Mouse (Mus musculus) cortical plate, adult 2 months (tissue): Measurements from ENCODE around the gene Ephb1.

Experiments
- CTCF ChIP-seq: fragments of 200-500 bp; IDR thresholded peaks from 2 replicates; pipeline ENCODE4 v1.5.1; 2011; ENCODE audit warnings: mild to moderate bottlenecking, control low read depth, low read length; ENCODE audit not compliant: insufficient read depth; ENCODE audit errors: extremely low read depth
- POLR2A ChIP-seq: fragments of 200-500 bp; IDR thresholded peaks from 2 replicates; pipeline ENCODE4 v1.6.1; 2011; ENCODE audit warnings: mild to moderate bottlenecking, low read length, control low read depth; ENCODE audit not compliant: insufficient read depth; ENCODE audit errors: extremely low read depth

- TF ChIP-seq CTCF = no peak
- no peak for TF ChIP-seq POLR2A
These were observed 346.8 kb downstream of the Ephb1 start for GRCm38 (mm10) chr9:102007706-102008105.
